Mouse (Mus musculus) MEL (cell line): ENCODE data around the gene Plekha7. TPM values are rescaled to one million over a fixed set of nuclear protein-coding genes. Genes with fewer than 3 reads are reported as not detected.

Experiments
- DNase-seq: peaks from one replicate; pipeline ENCODE4 v3.0.0; 2011; ENCODE audit warnings: low read depth, low spot score
- H3K27ac ChIP-seq: 2 replicates; pipeline ENCODE4 v1.5.1; 2012; ENCODE audit warnings: low read depth, mild to moderate bottlenecking, control low read depth, low read length, moderate library complexity; ENCODE audit not compliant: control insufficient read depth
- H3K27me3 ChIP-seq, 2 experiments: fragments of 150-350 bp in 1 of 2; sonication (generic) in 1 of 2; 2 replicates each; pipeline ENCODE4 v1.6.1; 2012; ENCODE audit warnings: low read length in 2 of 2, mild to moderate bottlenecking in 2 of 2, improper control_type of control experiment in 1 of 2, moderate library complexity in 1 of 2; ENCODE audit not compliant: insufficient read depth in 2 of 2, control insufficient read depth in 1 of 2
- H3K36me3 ChIP-seq, 2 experiments: 2 replicates each; pipeline ENCODE4 v1.6.1; 2012 to 2014; ENCODE audit warnings: low read length in 2 of 2, improper control_type of control experiment in 1 of 2, inconsistent platforms in 1 of 2, mild to moderate bottlenecking in 1 of 2; ENCODE audit not compliant: insufficient read depth in 2 of 2, control insufficient read depth in 1 of 2
- H3K4me1 ChIP-seq, 2 experiments: fragments of 150-350 bp in 1 of 2; sonication (generic) in 1 of 2; 2 replicates each; pipeline ENCODE4 v1.6.1; 2012; ENCODE audit warnings: low read length in 2 of 2, improper control_type of control experiment in 1 of 2, mild to moderate bottlenecking in 1 of 2; ENCODE audit not compliant: insufficient read depth in 2 of 2, control insufficient read depth in 1 of 2
- H3K4me3 ChIP-seq, 2 experiments: fragments of 150-350 bp in 1 of 2; sonication (generic) in 1 of 2; 2 replicates each; pipeline ENCODE4 v1.5.1; 2012; ENCODE audit warnings: low read depth in 2 of 2, low read length in 2 of 2, mild to moderate bottlenecking in 2 of 2, moderate library complexity in 2 of 2, control low read depth in 1 of 2, improper control_type of control experiment in 1 of 2; ENCODE audit not compliant: control insufficient read depth in 1 of 2, insufficient read depth in 1 of 2
- H3K79me2 ChIP-seq: 2 replicates; pipeline ENCODE4 v1.6.1; 2012; ENCODE audit warnings: mild to moderate bottlenecking, low read length, moderate library complexity; ENCODE audit not compliant: control insufficient read depth, poor library complexity, insufficient read depth
- H3K9ac ChIP-seq: 2 replicates; pipeline ENCODE4 v1.6.1; 2012; ENCODE audit warnings: low read depth, mild to moderate bottlenecking, control low read depth, low read length, moderate library complexity; ENCODE audit not compliant: control insufficient read depth, poor library complexity, severe bottlenecking
- H3K9me3 ChIP-seq: fragments of 150-350 bp; sonication (generic); replicated peaks from 2 replicates; pipeline ENCODE4 v1.6.1; 2012; ENCODE audit warnings: mild to moderate bottlenecking, low read length, improper control_type of control experiment, moderate library complexity; ENCODE audit not compliant: insufficient read depth
- BHLHE40 ChIP-seq: IDR thresholded peaks from 2 replicates; pipeline ENCODE4 v1.6.1; 2012; ENCODE audit warnings: low read depth, mild to moderate bottlenecking, inconsistent platforms, low read length, improper control_type of control experiment, borderline replicate concordance
- CHD1 ChIP-seq: IDR thresholded peaks from 2 replicates; pipeline ENCODE4 v1.6.1; 2012; ENCODE audit warnings: low read depth, mild to moderate bottlenecking, inconsistent platforms, low read length, improper control_type of control experiment
- CTCF ChIP-seq, 3 experiments: IDR thresholded peaks in 2 of 3; conservative IDR thresholded peaks in 1 of 3; 2 replicates each; pipeline ENCODE4 v1.5.1; 2011 to 2012; ENCODE audit warnings: low read length in 3 of 3, low read depth in 2 of 3, mild to moderate bottlenecking in 2 of 3, improper control_type of control experiment in 1 of 3, inconsistent platforms in 1 of 3, mixed read lengths in 1 of 3, moderate library complexity in 1 of 3; ENCODE audit not compliant: control insufficient read depth in 1 of 3, insufficient read depth in 1 of 3, poor library complexity in 1 of 3, severe bottlenecking in 1 of 3
- ELF1 ChIP-seq: IDR thresholded peaks from 2 replicates; pipeline ENCODE4 v1.6.1; 2014; ENCODE audit warnings: low read depth, mild to moderate bottlenecking, inconsistent platforms, low read length, improper control_type of control experiment, moderate library complexity
- ETS1 ChIP-seq: IDR thresholded peaks from 2 replicates; pipeline ENCODE4 v1.6.1; 2012; ENCODE audit warnings: low read depth, mild to moderate bottlenecking, inconsistent platforms, low read length, improper control_type of control experiment, moderate library complexity
- GABPA ChIP-seq: IDR thresholded peaks from 2 replicates; pipeline ENCODE4 v1.6.1; 2012; ENCODE audit warnings: low read depth, mild to moderate bottlenecking, inconsistent platforms, low read length, improper control_type of control experiment, moderate library complexity
- GATA1 ChIP-seq: IDR thresholded peaks from 2 replicates; pipeline ENCODE4 v1.6.1; 2011; ENCODE audit warnings: low read depth, low read length, improper control_type of control experiment
- JUND ChIP-seq: IDR thresholded peaks from 2 replicates; pipeline ENCODE4 v1.6.1; 2011; ENCODE audit warnings: low read depth, mild to moderate bottlenecking, improper control_type of control experiment, low read length
- KAT2A ChIP-seq: conservative IDR thresholded peaks from 2 replicates; pipeline ENCODE4 v1.6.1; 2012; ENCODE audit warnings: low read depth, low read length, improper control_type of control experiment, inconsistent platforms
- MAFK ChIP-seq: IDR thresholded peaks from 2 replicates; pipeline ENCODE4 v1.6.1; 2011; ENCODE audit warnings: low read depth, mild to moderate bottlenecking, low read length, improper control_type of control experiment, borderline replicate concordance
- MAX ChIP-seq: IDR thresholded peaks from 2 replicates; pipeline ENCODE4 v1.6.1; 2011; ENCODE audit warnings: low read length, improper control_type of control experiment
- MAZ ChIP-seq: IDR thresholded peaks from 2 replicates; pipeline ENCODE4 v1.6.1; 2012; ENCODE audit warnings: low read depth, mild to moderate bottlenecking, inconsistent platforms, low read length, improper control_type of control experiment
- MEF2A ChIP-seq: IDR thresholded peaks from 2 replicates; pipeline ENCODE4 v1.6.1; 2014; ENCODE audit warnings: low read depth, mild to moderate bottlenecking, inconsistent platforms, low read length, improper control_type of control experiment; ENCODE audit not compliant: poor library complexity, insufficient replicate concordance, severe bottlenecking; ENCODE audit errors: extremely low read depth
- NELFE ChIP-seq: IDR thresholded peaks from 2 replicates; pipeline ENCODE4 v1.6.1; 2011; ENCODE audit warnings: low read depth, low read length, improper control_type of control experiment
- NRF1 ChIP-seq: IDR thresholded peaks from 2 replicates; pipeline ENCODE4 v1.6.1; 2014; ENCODE audit warnings: low read depth, mild to moderate bottlenecking, inconsistent platforms, low read length, improper control_type of control experiment, moderate library complexity; ENCODE audit not compliant: poor library complexity, insufficient read depth, severe bottlenecking
- POLR2A ChIP-seq, 2 experiments: IDR thresholded peaks; 2 replicates each; pipeline ENCODE4 v1.6.1; 2011 to 2012; ENCODE audit warnings: low read length in 2 of 2, mild to moderate bottlenecking in 2 of 2, control low read depth in 1 of 2, improper control_type of control experiment in 1 of 2, low read depth in 1 of 2, moderate library complexity in 1 of 2; ENCODE audit not compliant: control insufficient read depth in 1 of 2, insufficient read depth in 1 of 2, poor library complexity in 1 of 2
- POLR2AphosphoS2 ChIP-seq: IDR thresholded peaks from 2 replicates; pipeline ENCODE4 v1.6.1; 2011; ENCODE audit warnings: low read length, improper control_type of control experiment
- RAD21 ChIP-seq: IDR thresholded peaks from 2 replicates; pipeline ENCODE4 v1.6.1; 2011; ENCODE audit warnings: mild to moderate bottlenecking, low read depth, low read length, improper control_type of control experiment
- TAL1 ChIP-seq: IDR thresholded peaks from 2 replicates; pipeline ENCODE4 v1.6.1; 2012; ENCODE audit warnings: mild to moderate bottlenecking, inconsistent platforms, low read length, moderate library complexity, mixed read lengths
- TCF12 ChIP-seq: IDR thresholded peaks from 2 replicates; pipeline ENCODE4 v1.6.1; 2014; ENCODE audit warnings: low read depth, mild to moderate bottlenecking, inconsistent platforms, low read length, improper control_type of control experiment, moderate library complexity
- UBTF ChIP-seq: IDR thresholded peaks from 2 replicates; pipeline ENCODE4 v1.6.1; 2012; ENCODE audit warnings: low read depth, mild to moderate bottlenecking, inconsistent platforms, low read length, improper control_type of control experiment, moderate library complexity, borderline replicate concordance; ENCODE audit not compliant: insufficient read depth
- ZNF384 ChIP-seq: IDR thresholded peaks from 2 replicates; pipeline ENCODE4 v1.6.1; 2012; ENCODE audit warnings: low read depth, mild to moderate bottlenecking, inconsistent platforms, low read length, improper control_type of control experiment
- polyA plus RNA-seq, 2 experiments: library from polyadenylated mRNA; stranded (reverse) in 1 of 2; unstranded in 1 of 2; fragments of >175 nt in 1 of 2; fragments of >200 nt in 1 of 2; gene quantifications; 2 replicates each; pipeline versions ENCODE4 v1.2.1 to v1.2.4; 2012; ENCODE audit warnings: low replicate concordance in 2 of 2, low read depth in 1 of 2; ENCODE audit not compliant: insufficient read length in 2 of 2, insufficient read depth in 1 of 2, missing spikeins in 1 of 2
- total RNA-seq: library from RNA; depleted of rRNA; stranded (reverse); fragments of 300-350 nt; gene quantifications from 2 replicates; pipeline ENCODE4 v1.2.3, GENCODE M21; 2012

Gene Plekha7
- total and polyA plus RNA-seq, 3 experiments, result 4.4 to 14.5 TPM; not detected in 1

GRCm38 (mm10) chr7:116241601-116242000 is 66.6 kb downstream of the Plekha7 start:
- DNase-seq, result no peak
- no peak for TF ChIP-seq NELFE
- TF ChIP-seq TCF12, result no peak
- TF ChIP-seq MAFK, result no peak
- TF ChIP-seq UBTF, result no peak
- TF ChIP-seq ZNF384, result no peak
- TF ChIP-seq POLR2AphosphoS2, result no peak
- TF ChIP-seq MEF2A, result no peak
- no peak for TF ChIP-seq MAZ
- no peak for TF ChIP-seq POLR2A (IDR thresholded peaks at IDR 0.05; ENCODE audit: control insufficient read depth in 1 of 2, insufficient read depth in 1 of 2, low read depth in 1 of 2, low read length in 2 of 2, poor library complexity in 1 of 2)
- TF ChIP-seq CTCF (IDR thresholded peaks at IDR 0.05 in 2 of 3, conservative IDR thresholded peaks at IDR 0.05 in 1 of 3; ENCODE audit: control insufficient read depth in 1 of 3, insufficient read depth in 1 of 3, low read depth in 2 of 3, low read length in 3 of 3, poor library complexity in 1 of 3, severe bottlenecking in 1 of 3), result no peak
- TF ChIP-seq ETS1, result no peak
- no peak for TF ChIP-seq BHLHE40
- TF ChIP-seq TAL1, result no peak
- no peak for TF ChIP-seq KAT2A
- Histone ChIP-seq H3K9ac (no peak overlapping the region), H3K36me3 (no peaks in the 10 kb centered on the region), H3K79me2 (no peaks in the 10 kb centered on the region), H3K27ac (no peak overlapping the region), H3K4me1 (0 out of 4 replicates have a peak, but pooled peaks cover 0 to 2% of the 10 kb centered on the region in 2 experiments), H3K4me3 (no peak overlapping the region), H3K9me3 (no peaks in the 10 kb centered on the region), H3K27me3 (no peaks in the 10 kb centered on the region)

GRCm38 (mm10) chr7:116240791-116241474 is 67.2 kb downstream of the Plekha7 start:
- H3K79me2 ChIP-seq, result no peaks in the 10 kb centered on the region
- H3K36me3 ChIP-seq, result no peaks in the 10 kb centered on the region
- no peak for DNase-seq
- H3K9ac ChIP-seq, result no peak overlapping the region
- no peak overlapping the region for H3K4me3 ChIP-seq
- no peak for TF ChIP-seq ELF1
- no peak for TF ChIP-seq GABPA
- no peak for TF ChIP-seq CHD1
- no peak for TF ChIP-seq NRF1
- no peak for TF ChIP-seq GATA1
- TF ChIP-seq TAL1, result no peak
- TF ChIP-seq MAX, result no peak
- no peak for TF ChIP-seq POLR2AphosphoS2
- TF ChIP-seq RAD21, result no peak
- no peak for TF ChIP-seq JUND
- H3K27me3 ChIP-seq, result no peaks in the 10 kb centered on the region
- no peak overlapping the region for H3K27ac ChIP-seq
- H3K9me3 ChIP-seq, result no peaks in the 10 kb centered on the region
- H3K4me1 ChIP-seq, result no peaks in the 10 kb centered on the region
